Mouse (Mus musculus) cerebellum, adult 18-20 months (tissue): ENCODE measurements at regions not wholly inside any gene's neighbourhood (a gene's known extent, or its start where the extent isn't known, plus 50 kb on each side); places are given as distances from the start of the nearest gene placed in this dataset.

ENCODE experiments used
- DNase-seq, 2 experiments: peaks; one replicate each; pipeline ENCODE4 v3.0.0; 2021

GRCm38 (mm10) chr7:117859419-117859818 lies 256.6 kb downstream of the Rps15a start:
- no peak for DNase-seq

- DNase-seq, result no peak
These were observed 260.0 kb downstream of the Rps15a start for GRCm38 (mm10) chr7:117855955-117856354.

- DNase-seq, result no peak
These were observed 262.3 kb downstream of the Rps15a start for GRCm38 (mm10) chr7:117853716-117854115.

- no peak for DNase-seq
These were observed 263.1 kb downstream of the Rps15a start for GRCm38 (mm10) chr7:117852866-117853265.

- DNase-seq, result no peak
These were observed 265.2 kb downstream of the Rps15a start for GRCm38 (mm10) chr7:117850822-117851221.

- DNase-seq, result no peak
These were observed 269.9 kb downstream of the Rps15a start for GRCm38 (mm10) chr7:117846041-117846440.

GRCm38 (mm10) chr7:117842780-117843179 lies 273.2 kb downstream of the Rps15a start:
- DNase-seq, result peak in 1 of 2 experiments; percentile 1

GRCm38 (mm10) chr7:117795035-117795434 lies 321.0 kb downstream of the Rps15a start:
- no peak for DNase-seq

- no peak for DNase-seq
These were observed 322.0 kb downstream of the Rps15a start for GRCm38 (mm10) chr7:117793991-117794390.

GRCm38 (mm10) chr7:117792456-117792855 lies 323.5 kb downstream of the Rps15a start:
- DNase-seq, result no peak

GRCm38 (mm10) chr7:117778996-117779395 lies 337.0 kb downstream of the Rps15a start:
- no peak for DNase-seq

GRCm38 (mm10) chr7:117777921-117778320 lies 338.1 kb downstream of the Rps15a start:
- no peak for DNase-seq

GRCm38 (mm10) chr7:117771836-117772235 lies 344.2 kb downstream of the Rps15a start:
- DNase-seq, result no peak

- DNase-seq, result no peak
These were observed 356.5 kb downstream of the Rps15a start for GRCm38 (mm10) chr7:117759506-117759905.

- no peak for DNase-seq
These were observed 359.0 kb downstream of the Rps15a start for GRCm38 (mm10) chr7:117757033-117757432.

GRCm38 (mm10) chr7:117755830-117756229 lies 360.2 kb downstream of the Rps15a start:
- no peak for DNase-seq

- peak; percentile 10 to 12 for DNase-seq
These were observed 362.7 kb downstream of the Rps15a start for GRCm38 (mm10) chr7:117753296-117753695.

- DNase-seq, result no peak
These were observed 363.4 kb downstream of the Rps15a start for GRCm38 (mm10) chr7:117752302-117753185.

GRCm38 (mm10) chr7:117747991-117748390 lies 367.2 kb downstream of the Xylt1 start:
- no peak for DNase-seq

- no peak for DNase-seq
These were observed 365.6 kb downstream of the Xylt1 start for GRCm38 (mm10) chr7:117746393-117746792.

- no peak for DNase-seq
These were observed 358.9 kb downstream of the Xylt1 start for GRCm38 (mm10) chr7:117739706-117740105.

- no peak for DNase-seq
These were observed 354.9 kb downstream of the Xylt1 start for GRCm38 (mm10) chr7:117735699-117736020.

- no peak for DNase-seq
These were observed 354.4 kb downstream of the Xylt1 start for GRCm38 (mm10) chr7:117734994-117735698.

- DNase-seq, result no peak
These were observed 348.3 kb downstream of the Xylt1 start for GRCm38 (mm10) chr7:117729067-117729466.
